Comparison of ENCODE assay signal across 23 mouse cellular contexts in genomic region chr2:35654795-35655194, GRCm38 (mm10).
"Had no signal": no experiment of that assay in that cellular context is flagged by ENCODE, and none has a peak within 500 bp of the region (broad histone marks: within the 10 kb centered on the region; RNA-seq: fewer than 3 reads in every experiment).

No protein-coding gene starts in this region.

- H3K4me2 ChIP-seq: heart, embryonic 11.5 days; hindbrain, embryonic 12.5 days; hindbrain, embryonic 14.5 days; intestine, embryonic 15.5 days; limb, embryonic 12.5 days; liver, embryonic 11.5 days; liver, embryonic 13.5 days; liver, embryonic 15.5 days had no signal

- H3K27ac ChIP-seq: hindbrain, embryonic 10.5 days; hindbrain, embryonic 12.5 days; hindbrain, embryonic 14.5 days; intestine, embryonic 15.5 days; layer of hippocampus, adult 2 months; left cerebral cortex, adult 2 months; liver, embryonic 13.5 days; liver, embryonic 15.5 days had no signal

- DNase-seq: gastrocnemius, postnatal 10 days; gastrocnemius, postnatal 25 days; heart, adult 18-20 months; heart, postnatal 10 days; heart, postnatal 4 days; kidney, adult 18-20 months; kidney, adult 8-10 months; kidney, postnatal 10 days; kidney, postnatal 25 days; kidney, postnatal 4 days; liver; liver, embryonic 13.5 days had no signal

- H3K27me3 ChIP-seq: hindbrain, embryonic 12.5 days; intestine, embryonic 15.5 days; limb, embryonic 12.5 days had no signal

- H3K4me3 ChIP-seq: hindbrain, embryonic 10.5 days; hindbrain, embryonic 12.5 days; intestine, embryonic 15.5 days; layer of hippocampus, adult 2 months; left cerebral cortex, adult 2 months; limb, embryonic 10.5 days; limb, embryonic 12.5 days; liver, embryonic 13.5 days; liver, embryonic 15.5 days had no signal

- H3K36me3 ChIP-seq: hindbrain, embryonic 10.5 days; hindbrain, embryonic 12.5 days; intestine, embryonic 15.5 days; liver, embryonic 13.5 days; liver, embryonic 15.5 days had no signal
